Mouse (Mus musculus) E14TG2a.4 (cell line): ENCODE measurements around the gene Ube2e2.
"Not testable (repeated sequence)": the region's sequence is repeated elsewhere in the genome, so short reads cannot be mapped to it uniquely, and the experiment has no call there.

ENCODE experiments used
- CTCF ChIP-seq: conservative IDR thresholded peaks from 2 replicates; pipeline ENCODE4 v1.5.1; 2014; ENCODE audit warnings: low read length
- NANOG ChIP-seq: IDR thresholded peaks from 2 replicates; pipeline ENCODE4 v1.6.1; 2014; ENCODE audit warnings: borderline replicate concordance, low read length, mixed read lengths

DNA sequence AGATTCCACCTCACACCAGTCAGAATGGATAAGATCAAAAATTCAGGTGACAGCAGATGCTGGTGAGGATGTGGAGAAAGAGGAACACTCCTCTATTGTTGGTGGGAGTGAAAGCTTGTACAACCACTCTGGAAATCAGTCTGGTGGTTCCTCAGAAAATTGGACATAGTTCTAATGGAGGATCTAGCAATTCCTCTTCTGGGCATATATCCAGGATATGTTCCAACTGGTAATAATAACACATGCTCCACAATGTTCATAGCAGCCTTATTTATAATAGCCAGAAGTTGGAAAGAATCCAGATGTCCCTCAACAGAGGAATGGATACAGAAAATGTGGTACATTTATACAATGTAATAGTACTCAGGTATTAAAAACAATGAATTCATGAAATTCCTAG, 197.6 kb downstream of the Ube2e2 start:
- TF ChIP-seq CTCF, NANOG: not testable (repeated sequence)
